Mouse (Mus musculus): ENCODE measurements around the gene Tns3. TPM values are rescaled to one million over a fixed set of nuclear protein-coding genes. Genes with fewer than 3 reads are reported as not detected.
"Not testable (repeated sequence)": the region's sequence is repeated elsewhere in the genome, so short reads cannot be mapped to it uniquely, and the experiment has no call there.

The Tns3 gene
- total RNA-seq, 2 experiments from 2014 or later, result 10.9 to 12.1 TPM

DNA sequence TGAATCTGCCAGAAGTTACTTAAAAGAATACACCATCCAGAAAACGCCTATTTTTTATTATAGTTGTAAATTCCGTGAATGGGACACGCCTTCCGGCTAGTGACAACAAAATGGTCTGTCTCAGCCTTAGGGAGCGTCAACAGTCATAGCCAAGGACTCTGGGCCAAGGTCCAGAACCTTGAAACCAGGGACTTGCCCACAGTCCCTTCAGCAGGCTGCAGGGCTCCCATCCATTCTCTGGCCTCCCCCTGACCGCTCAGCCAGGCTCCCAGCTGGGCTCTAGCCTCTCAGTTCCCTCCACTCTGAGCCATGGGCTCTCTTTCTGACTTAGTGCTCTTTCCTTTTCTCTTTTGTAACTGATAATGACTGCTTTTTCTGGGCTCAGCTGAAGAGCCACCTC, 37.6 kb downstream of the Tns3 start:
- intact Hi-C loops (cut with DNase I; ENCODE audit: low total_unique reads), result no loop called here
- DNase-seq, result no peak

DNA sequence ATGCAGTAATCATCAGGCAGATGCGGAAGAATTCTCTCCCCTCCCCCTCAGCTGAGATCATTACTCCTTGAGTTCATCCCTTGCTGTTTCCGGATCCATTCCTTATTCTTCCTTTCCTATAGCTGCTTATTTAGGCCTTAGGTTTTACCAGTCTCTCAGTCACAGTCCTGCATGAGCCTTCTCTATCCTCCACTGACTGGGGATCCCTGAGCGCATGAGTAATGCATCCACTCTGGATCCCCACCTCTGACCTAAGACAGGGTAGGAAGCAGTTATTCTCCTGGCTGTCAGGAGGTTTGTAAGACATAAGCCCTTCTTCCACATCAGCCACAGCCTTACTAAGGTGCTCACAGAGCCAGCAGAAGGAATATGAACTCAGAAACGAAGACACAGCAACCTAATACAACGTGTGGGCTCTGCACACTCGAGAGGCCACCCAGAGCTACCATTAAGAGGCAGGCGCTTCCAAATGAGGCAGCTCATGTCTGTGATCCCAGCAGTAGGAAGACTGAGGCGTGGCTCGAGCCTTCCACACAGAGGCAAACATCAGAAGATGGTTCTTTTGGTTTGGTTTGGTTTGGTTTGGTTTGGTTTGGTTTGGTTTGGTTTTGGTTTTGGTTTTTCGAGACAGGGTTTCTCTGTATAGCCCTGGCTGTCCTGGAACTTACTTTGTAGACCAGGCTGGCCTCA, 38.3 kb downstream of the Tns3 start:
- intact Hi-C loops (cut with DNase I; ENCODE audit: low total_unique reads), result no loop called here
- no peak for DNase-seq

GRCm38 (mm10) chr11:8625451-8625850, 38.9 kb downstream of the Tns3 start:
- intact Hi-C loops (cut with DNase I; ENCODE audit: low total_unique reads), result no loop called here
- no peak for DNase-seq

DNA sequence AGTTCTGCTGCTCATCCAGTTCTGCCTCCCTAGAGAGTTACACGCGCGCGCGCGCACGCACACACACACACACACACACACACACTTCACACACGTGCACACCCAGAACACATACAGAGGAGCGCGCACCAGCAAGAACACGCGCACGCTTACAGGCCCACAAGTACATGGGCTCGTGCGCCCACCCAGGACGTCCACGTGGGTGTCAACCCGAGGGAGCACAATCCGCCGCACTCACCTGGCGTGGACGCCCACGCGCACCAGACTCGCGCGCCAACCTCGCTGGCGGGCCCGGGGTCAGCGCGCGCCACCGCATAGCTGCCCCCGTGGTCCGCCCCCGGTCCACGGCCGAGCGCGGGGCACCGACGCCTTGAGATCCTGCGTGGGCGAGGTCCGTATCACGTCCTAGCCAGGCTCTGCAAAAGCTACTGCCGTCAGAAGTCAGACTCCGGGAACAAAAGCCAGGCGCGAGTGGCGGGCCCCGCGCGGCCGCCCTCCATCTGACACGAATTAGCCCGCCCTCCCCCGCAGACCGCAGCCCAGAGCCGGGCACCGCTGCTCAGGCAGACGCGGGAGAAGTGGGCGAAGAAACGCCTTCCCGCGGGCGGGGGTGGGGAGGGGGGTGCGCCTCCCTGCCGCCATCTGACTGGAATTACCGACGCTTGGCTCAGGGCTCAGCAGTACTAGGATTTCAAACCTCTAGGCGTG, 40.0 kb downstream of the Tns3 start:
- DNase-seq, result peak; percentile 47
- intact Hi-C loops (cut with DNase I; ENCODE audit: low total_unique reads), result no loop called here

GRCm38 (mm10) chr11:8623852-8624178, 40.5 kb downstream of the Tns3 start:
- DNase-seq, result no peak
- intact Hi-C loops (cut with DNase I; ENCODE audit: low total_unique reads), result no loop called here

GRCm38 (mm10) chr11:8622668-8623067, 41.7 kb downstream of the Tns3 start:
- intact Hi-C loops (cut with DNase I; ENCODE audit: low total_unique reads), result no loop called here
- DNase-seq, result no peak

DNA sequence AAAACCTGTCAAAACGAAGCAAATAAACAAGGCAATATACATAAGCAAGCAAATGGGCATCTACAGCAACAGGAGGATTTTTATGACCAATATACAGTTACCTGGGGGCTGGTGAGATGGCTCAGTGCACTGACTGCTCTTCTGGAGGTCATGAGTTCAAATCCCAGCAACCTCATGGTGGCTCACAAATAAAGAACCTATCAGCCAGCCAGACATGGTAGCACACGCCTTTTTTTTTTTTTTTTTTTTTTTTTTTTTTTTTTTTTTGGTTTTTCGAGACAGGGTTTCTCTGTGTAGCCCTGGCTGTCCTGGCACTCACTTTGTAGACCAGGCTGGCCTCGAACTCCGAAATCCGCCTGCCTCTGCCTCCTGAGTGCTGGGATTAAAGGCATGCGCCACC, 45.2 kb downstream of the Tns3 start:
- DNase-seq; intact Hi-C loops (cut with DNase I; ENCODE audit: low total_unique reads): not testable (repeated sequence)

GRCm38 (mm10) chr11:8618301-8618700, 46.0 kb downstream of the Tns3 start:
- no peak for DNase-seq
- intact Hi-C loops (cut with DNase I; ENCODE audit: low total_unique reads), result no loop called here

- DNase-seq, result no peak
- intact Hi-C loops (cut with DNase I; ENCODE audit: low total_unique reads), result no loop called here
These were observed 48.9 kb downstream of the Tns3 start for GRCm38 (mm10) chr11:8615436-8615835.

- no peak for DNase-seq
- intact Hi-C loops (cut with DNase I; ENCODE audit: low total_unique reads), result no loop called here
These were observed 53.9 kb downstream of the Tns3 start for GRCm38 (mm10) chr11:8610456-8610855.

- no peak for DNase-seq
- intact Hi-C loops (cut with DNase I; ENCODE audit: low total_unique reads), result no loop called here
These were observed 54.5 kb downstream of the Tns3 start for GRCm38 (mm10) chr11:8609873-8610272.

GRCm38 (mm10) chr11:8607123-8607522, 57.2 kb downstream of the Tns3 start:
- intact Hi-C loops (cut with DNase I; ENCODE audit: low total_unique reads), result no loop called here
- DNase-seq, result no peak

DNA sequence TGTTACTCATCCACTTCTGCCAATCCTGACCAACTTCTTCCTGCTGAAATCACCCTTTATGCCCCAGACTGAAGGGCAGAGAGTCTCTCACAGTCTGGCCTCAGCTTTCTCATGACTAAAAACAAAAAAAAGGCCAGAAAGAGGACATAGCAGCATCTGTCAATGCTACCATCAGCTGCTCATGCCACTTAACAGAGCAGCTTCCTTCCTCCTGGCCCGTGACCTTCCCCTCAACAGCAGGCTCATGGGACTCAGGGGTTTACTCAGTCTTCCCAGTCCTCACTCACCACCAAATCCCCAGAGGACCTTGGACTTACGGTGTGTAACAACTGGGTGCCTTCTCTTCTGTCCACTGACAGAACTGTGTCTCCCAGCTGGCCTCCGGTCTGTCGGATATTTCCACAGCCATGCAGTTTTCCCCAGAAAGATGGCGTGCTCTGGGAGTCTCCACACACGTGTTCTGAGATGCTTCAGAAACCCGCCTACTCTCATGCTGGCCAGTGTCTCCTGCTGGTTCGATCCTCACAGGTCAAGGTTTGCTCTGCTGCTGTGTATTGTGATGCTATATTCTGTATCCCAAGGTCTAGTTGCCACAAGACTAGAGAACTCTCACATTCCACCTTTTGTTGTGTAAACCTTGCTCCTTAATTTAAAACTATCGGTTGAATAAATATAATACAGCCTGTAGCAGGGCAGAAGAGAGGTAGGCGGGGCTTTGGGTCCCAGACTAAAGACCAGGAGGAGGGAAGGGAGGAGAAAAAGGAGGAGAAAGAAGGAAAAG, 59.4 kb downstream of the Tns3 start:
- intact Hi-C loops (cut with DNase I; ENCODE audit: low total_unique reads), result no loop called here

GRCm38 (mm10) chr11:8602606-8603005, 61.7 kb downstream of the Tns3 start:
- intact Hi-C loops (cut with DNase I; ENCODE audit: low total_unique reads), result no loop called here
- DNase-seq, result peak; percentile 43

More for the DNA sequence above, 59.4 kb downstream of the Tns3 start:
- DNase-seq, result no peak

DNA sequence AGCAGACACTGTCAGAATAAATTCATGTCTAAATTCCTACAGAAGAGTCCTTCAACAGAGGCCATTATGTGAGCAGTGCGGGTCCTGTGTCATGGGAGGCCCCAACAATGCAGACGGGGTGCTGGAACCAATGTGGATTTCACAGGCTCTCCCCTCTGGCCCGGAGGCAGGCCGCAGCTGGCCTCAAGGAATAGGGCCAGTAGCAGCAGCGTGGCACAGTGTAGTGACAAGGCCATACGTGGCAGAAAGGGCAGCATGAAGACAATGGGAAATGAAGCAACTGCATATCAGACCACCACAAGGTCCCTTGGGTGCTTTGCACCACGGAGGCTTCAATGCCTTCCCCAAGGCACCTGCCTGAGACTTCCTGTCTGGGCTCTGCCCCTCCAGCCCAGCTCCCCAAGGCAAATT, 62.9 kb downstream of the Tns3 start:
- DNase-seq, result peak; percentile 15
- intact Hi-C loops (cut with DNase I; ENCODE audit: low total_unique reads), result no loop called here

DNA sequence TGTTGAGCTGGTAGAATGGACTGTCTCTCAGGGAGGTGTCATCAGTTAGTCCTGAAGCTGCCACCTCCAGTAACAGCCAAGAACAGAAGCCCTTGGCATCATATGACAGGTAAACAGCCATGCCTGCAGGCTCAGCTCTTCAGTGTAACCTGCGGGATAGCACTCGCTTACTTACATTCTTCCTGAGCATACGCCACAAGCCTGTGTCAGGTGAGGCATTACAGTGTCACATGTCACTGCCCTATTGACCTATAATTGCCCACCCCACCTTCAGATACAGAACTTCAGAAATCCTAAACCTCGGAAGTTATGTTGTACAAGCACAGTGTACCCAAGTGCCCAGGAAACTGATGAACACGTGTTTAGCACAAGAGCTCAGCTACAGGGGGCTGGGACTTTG, 68.7 kb downstream of the Tns3 start:
- intact Hi-C loops (cut with DNase I; ENCODE audit: low total_unique reads), result no loop called here
- no peak for DNase-seq

DNA sequence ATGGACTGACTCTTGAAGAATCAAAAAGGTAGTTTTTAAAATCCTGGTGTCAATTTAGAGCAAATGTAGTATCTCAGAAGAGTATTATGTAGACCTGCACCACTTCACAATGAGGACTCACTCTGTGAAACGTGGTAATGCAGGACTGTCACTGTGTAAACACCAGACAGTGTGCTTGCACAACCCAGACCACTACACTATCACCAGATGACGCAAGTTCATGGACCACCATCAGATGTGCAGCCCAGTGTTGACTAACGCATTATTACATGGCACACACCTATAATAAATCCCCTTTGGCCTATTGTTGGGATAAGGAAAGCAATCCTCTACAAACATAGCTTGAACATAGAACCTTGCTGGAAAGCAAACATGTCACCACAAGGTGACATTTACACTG, 71.2 kb downstream of the Tns3 start:
- intact Hi-C loops (cut with DNase I; ENCODE audit: low total_unique reads), result no loop called here
- DNase-seq, result no peak

DNA sequence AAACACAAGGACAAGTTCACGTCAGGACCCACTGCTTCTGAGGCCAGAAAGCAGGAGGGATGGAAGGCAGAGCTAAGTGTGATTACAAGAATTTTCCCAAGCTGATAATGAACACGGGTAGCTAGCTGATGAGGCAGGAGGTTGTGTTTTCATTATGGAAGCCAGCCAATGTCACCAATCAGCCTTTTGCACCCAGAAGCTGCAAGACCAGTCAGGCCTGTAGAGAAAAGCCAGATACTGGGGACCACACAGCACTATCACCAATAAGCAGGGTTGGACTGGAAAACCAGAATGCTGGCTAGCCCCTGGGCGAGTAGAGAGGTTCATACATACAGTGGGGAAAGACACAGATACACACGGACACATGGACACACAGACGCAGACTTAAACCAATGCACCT, 73.1 kb downstream of the Tns3 start:
- no peak for DNase-seq
- intact Hi-C loops (cut with DNase I; ENCODE audit: low total_unique reads), result no loop called here

- intact Hi-C loops (cut with DNase I; ENCODE audit: low total_unique reads), result no loop called here
- no peak for DNase-seq
These were observed 75.0 kb downstream of the Tns3 start for GRCm38 (mm10) chr11:8589226-8589905.

- no peak for DNase-seq
- intact Hi-C loops (cut with DNase I; ENCODE audit: low total_unique reads), result no loop called here
These were observed 76.4 kb downstream of the Tns3 start for GRCm38 (mm10) chr11:8587941-8588340.

Data from gastrocnemius, postnatal 14 days (tissue).